Mouse (Mus musculus) limb, embryonic 10.5 days (tissue): ENCODE measurements around the gene Ifnl3. TPM values are rescaled to one million over a fixed set of nuclear protein-coding genes. Genes with fewer than 3 reads are reported as not detected.

Source experiments
- DNase-seq: peaks from one replicate; pipeline ENCODE4 v3.0.0-alpha.2; 2017; ENCODE audit warnings: low spot score
- H3K27ac ChIP-seq: fragments of 300-500 bp; sonication (generic); 2 replicates; pipeline ENCODE4 v1.5.1; 2016; ENCODE audit warnings: mild to moderate bottlenecking
- H3K27me3 ChIP-seq: fragments of 300-500 bp; sonication (generic); 2 replicates; pipeline ENCODE4 v1.6.1; 2016; ENCODE audit warnings: low read depth, mild to moderate bottlenecking; ENCODE audit not compliant: poor library complexity, severe bottlenecking
- H3K36me3 ChIP-seq: fragments of 300-500 bp; sonication (generic); 2 replicates; pipeline ENCODE4 v1.6.1; 2016; ENCODE audit warnings: mild to moderate bottlenecking, moderate library complexity
- H3K4me1 ChIP-seq: fragments of 300-500 bp; sonication (generic); 2 replicates; pipeline ENCODE4 v1.6.1; 2016
- H3K4me3 ChIP-seq: fragments of 300-500 bp; sonication (generic); 2 replicates; pipeline ENCODE4 v1.5.1; 2016; ENCODE audit warnings: mild to moderate bottlenecking, moderate library complexity
- H3K9me3 ChIP-seq: fragments of 300-500 bp; sonication (generic); replicated peaks from 2 replicates; pipeline ENCODE4 v1.6.1; 2016; ENCODE audit warnings: mild to moderate bottlenecking
- WGBS: fragments of 180-500 bp; shearing (Covaris S2); methylation state at CpG from one replicate; pipeline ENCODE4 v1.1.7; 2016; 5-methylcytosine and 5-hydroxymethylcytosine counted together
- polyA plus RNA-seq: library from polyadenylated mRNA; unstranded; fragments of >200 nt; fragmentation: Nextera tagmentation; extraction: Ambion mirVana; gene quantifications from 2 replicates; pipeline ENCODE4 v1.2.1, GENCODE M21; 2016

Gene Ifnl3
- polyA plus RNA-seq, 1 experiment from 2014 or later, result not detected

GRCm38 (mm10) chr7:28555939-28556535 lies 33.4 kb downstream of the Ifnl3 start:
- Histone ChIP-seq H3K4me3 (no peak overlapping the region), H3K4me1 (peaks cover 18% of the 10 kb centered on the region), H3K36me3 (peaks cover 35% of the 10 kb centered on the region), H3K27me3 (no peaks in the 10 kb centered on the region), H3K27ac (no peak overlapping the region), H3K9me3 (no peaks in the 10 kb centered on the region)
- 16% methylated on average over 5 of the region's 5 CpGs for WGBS
- no peak for DNase-seq

- H3K27ac ChIP-seq, result no peak overlapping the region
- peaks cover 44% of the 10 kb centered on the region for H3K36me3 ChIP-seq
- no peaks in the 10 kb centered on the region for H3K27me3 ChIP-seq
- no peak for DNase-seq
- no peaks in the 10 kb centered on the region for H3K9me3 ChIP-seq
- WGBS, result 74% methylated on average over 5 of the region's 5 CpGs
- peaks cover 18% of the 10 kb centered on the region for H3K4me1 ChIP-seq
- no peak overlapping the region for H3K4me3 ChIP-seq
Observed at GRCm38 (mm10) chr7:28557069-28557468, 34.4 kb downstream of the Ifnl3 start.

- 78% methylated on average over 6 of the region's 6 CpGs for WGBS
Observed at GRCm38 (mm10) chr7:28557708-28558107, 35.1 kb downstream of the Ifnl3 start.

GRCm38 (mm10) chr7:28558486-28558885 lies 35.9 kb downstream of the Ifnl3 start:
- H3K27me3 ChIP-seq, result no peaks in the 10 kb centered on the region
- no peak overlapping the region for H3K4me3 ChIP-seq
- H3K9me3 ChIP-seq, result no peaks in the 10 kb centered on the region
- H3K27ac ChIP-seq, result no peak overlapping the region
- no peak for DNase-seq
- 42% methylated on average over 4 of the region's 4 CpGs for WGBS
- peaks cover 58% of the 10 kb centered on the region for H3K36me3 ChIP-seq
- H3K4me1 ChIP-seq, result peaks cover 21% of the 10 kb centered on the region

More at GRCm38 (mm10) chr7:28557708-28558107, 35.1 kb downstream of the Ifnl3 start:
- no peak for DNase-seq
- no peak overlapping the region for H3K4me3 ChIP-seq
- H3K9me3 ChIP-seq, result no peaks in the 10 kb centered on the region
- peaks cover 20% of the 10 kb centered on the region for H3K4me1 ChIP-seq
- no peak overlapping the region; the same call in 1 of the 2 replicates for H3K27ac ChIP-seq
- no peaks in the 10 kb centered on the region for H3K27me3 ChIP-seq
- H3K36me3 ChIP-seq, result peaks cover 50% of the 10 kb centered on the region

- Histone ChIP-seq H3K27me3 (no peaks in the 10 kb centered on the region), H3K4me3 (no peak overlapping the region), H3K9me3 (no peaks in the 10 kb centered on the region), H3K4me1 (peaks cover 21% of the 10 kb centered on the region), H3K27ac (no peak overlapping the region), H3K36me3 (peaks cover 81% of the 10 kb centered on the region)
- no peak for DNase-seq
- WGBS, result 92% methylated on average over 10 of the region's 10 CpGs
Observed at GRCm38 (mm10) chr7:28560856-28561255, 38.2 kb downstream of the Ifnl3 start.

- H3K4me3 ChIP-seq, result no peak overlapping the region
- no peak for DNase-seq
- no peaks in the 10 kb centered on the region for H3K27me3 ChIP-seq
- no peak overlapping the region for H3K27ac ChIP-seq
- peaks cover 90% of the 10 kb centered on the region for H3K36me3 ChIP-seq
- peaks cover 10% of the 10 kb centered on the region for H3K4me1 ChIP-seq
- 90% methylated on average over 11 of the region's 11 CpGs for WGBS
- H3K9me3 ChIP-seq, result no peaks in the 10 kb centered on the region
Observed at GRCm38 (mm10) chr7:28561967-28562366, 39.3 kb downstream of the Ifnl3 start.

- Histone ChIP-seq H3K36me3 (peaks cover 94% of the 10 kb centered on the region), H3K4me1 (peaks cover 9% of the 10 kb centered on the region; the same call in 1 of the 2 replicates), H3K9me3 (no peaks in the 10 kb centered on the region), H3K27me3 (no peaks in the 10 kb centered on the region), H3K27ac (no peak overlapping the region), H3K4me3 (no peak overlapping the region)
- WGBS, result 96% methylated on average over 13 of the region's 13 CpGs
- no peak for DNase-seq
Observed at GRCm38 (mm10) chr7:28562371-28562770, 39.7 kb downstream of the Ifnl3 start.

- no peaks in the 10 kb centered on the region for H3K9me3 ChIP-seq
- H3K36me3 ChIP-seq, result peaks cover 96% of the 10 kb centered on the region
- no peaks in the 10 kb centered on the region for H3K27me3 ChIP-seq
- no peak overlapping the region for H3K27ac ChIP-seq
- peaks cover 9% of the 10 kb centered on the region; the same call in 1 of the 2 replicates for H3K4me1 ChIP-seq
- H3K4me3 ChIP-seq, result no peak overlapping the region
- 97% methylated on average over 13 of the region's 13 CpGs for WGBS
- DNase-seq, result no peak
Observed at GRCm38 (mm10) chr7:28562951-28563350, 40.3 kb downstream of the Ifnl3 start.

GRCm38 (mm10) chr7:28565407-28565806 lies 42.8 kb downstream of the Ifnl3 start:
- 81% methylated on average over 5 of the region's 5 CpGs for WGBS
- H3K4me1 ChIP-seq, result peaks cover 4% of the 10 kb centered on the region; the same call in 1 of the 2 replicates
- H3K36me3 ChIP-seq, result peaks cover 98% of the 10 kb centered on the region
- no peaks in the 10 kb centered on the region for H3K9me3 ChIP-seq
- DNase-seq, result no peak
- H3K27ac ChIP-seq, result no peak overlapping the region
- H3K4me3 ChIP-seq, result no peak overlapping the region
- H3K27me3 ChIP-seq, result no peaks in the 10 kb centered on the region

GRCm38 (mm10) chr7:28567539-28567938 lies 44.9 kb downstream of the Ifnl3 start:
- Histone ChIP-seq H3K4me3 (no peak overlapping the region), H3K27me3 (no peaks in the 10 kb centered on the region), H3K27ac (no peak overlapping the region), H3K9me3 (no peaks in the 10 kb centered on the region), H3K4me1 (peaks cover 20% of the 10 kb centered on the region), H3K36me3 (peaks cover 78% of the 10 kb centered on the region)
- 91% methylated on average over 4 of the region's 4 CpGs for WGBS
- no peak for DNase-seq

- no peaks in the 10 kb centered on the region for H3K27me3 ChIP-seq
- DNase-seq, result peak; percentile 71
- H3K36me3 ChIP-seq, result peaks cover 71% of the 10 kb centered on the region
- no peaks in the 10 kb centered on the region for H3K9me3 ChIP-seq
- no peak overlapping the region for H3K4me3 ChIP-seq
- H3K4me1 ChIP-seq, result peaks cover 21% of the 10 kb centered on the region
- no peak overlapping the region for H3K27ac ChIP-seq
Observed at GRCm38 (mm10) chr7:28568253-28568652, 45.6 kb downstream of the Ifnl3 start.

- DNase-seq, result peak; percentile 51
- WGBS, result 65% methylated on average over 12 of the region's 12 CpGs
- Histone ChIP-seq H3K4me1 (peaks cover 26% of the 10 kb centered on the region), H3K9me3 (no peaks in the 10 kb centered on the region), H3K4me3 (no peak overlapping the region), H3K27me3 (no peaks in the 10 kb centered on the region), H3K27ac (peak overlapping the region; percentile 66; the same call in 1 of the 2 replicates), H3K36me3 (peaks cover 52% of the 10 kb centered on the region)
Observed at GRCm38 (mm10) chr7:28570291-28570981, 47.8 kb downstream of the Ifnl3 start.

- DNase-seq, result no peak
- H3K4me3 ChIP-seq, result no peak overlapping the region
- peaks cover 33% of the 10 kb centered on the region for H3K4me1 ChIP-seq
- WGBS, result 46% methylated on average over 5 of the region's 5 CpGs
- H3K27me3 ChIP-seq, result no peaks in the 10 kb centered on the region
- peaks cover 45% of the 10 kb centered on the region for H3K36me3 ChIP-seq
- no peaks in the 10 kb centered on the region for H3K9me3 ChIP-seq
- H3K27ac ChIP-seq, result peak overlapping the region; percentile 66; the same call in 1 of the 2 replicates
Observed at GRCm38 (mm10) chr7:28570982-28571682, 48.5 kb downstream of the Ifnl3 start.
